Mouse (Mus musculus) intestine, embryonic 15.5 days (tissue): ENCODE data around the gene Rcbtb1. TPM values are rescaled to one million over a fixed set of nuclear protein-coding genes. Genes with fewer than 3 reads are reported as not detected.

ENCODE experiments used
- polyA plus RNA-seq: library from polyadenylated mRNA; unstranded; fragments of >200 nt; fragmentation: Nextera tagmentation; extraction: Ambion mirVana; gene quantifications from 2 replicates; pipeline ENCODE4 v1.2.1, GENCODE M21; 2015

Gene Rcbtb1
- polyA plus RNA-seq, 1 experiment from 2014 or later: 54.0 TPM

Other genes starting within 250 kb of the Rcbtb1 start
- gene 1700129C05Rik, start 58.3 kb upstream of the Rcbtb1 start, polyA plus RNA-seq: not detected in 2 replicates
- gene Gm5142, start 22.5 kb upstream of the Rcbtb1 start, polyA plus RNA-seq: not detected in 2 replicates
- not detected in 2 replicates for gene Gm6904, start 59.0 kb downstream of the Rcbtb1 start, polyA plus RNA-seq
- gene Phf11a, start 96.3 kb downstream of the Rcbtb1 start, polyA plus RNA-seq: 0.10 and 0.27 TPM in 2 replicates
- gene Phf11b, start 140.1 kb downstream of the Rcbtb1 start, polyA plus RNA-seq: 0.82 and 0.92 TPM in 2 replicates
- 2.0 and 3.0 TPM in 2 replicates for gene Phf11d, start 164.3 kb downstream of the Rcbtb1 start, polyA plus RNA-seq
- gene Phf11c, start 194.2 kb downstream of the Rcbtb1 start, polyA plus RNA-seq: 0.40 and 0.44 TPM in 2 replicates
- 8.4 and 9.6 TPM in 2 replicates for gene Setdb2, start 239.7 kb downstream of the Rcbtb1 start, polyA plus RNA-seq
- 35.6 and 40.0 TPM in 2 replicates for gene Cab39l, start 239.8 kb downstream of the Rcbtb1 start, polyA plus RNA-seq